Mouse (Mus musculus): ENCODE measurements around the gene Pde11a.

GRCm38 (mm10) chr2:76264258-76264657 lies 74.3 kb downstream of the Pde11a start:
- no peak for TF ChIP-seq POLR2A (IDR thresholded peaks at IDR 0.05; ENCODE audit: insufficient read depth, low read depth, low read length)
- no peak for TF ChIP-seq CTCF (IDR thresholded peaks at IDR 0.05; ENCODE audit: insufficient read depth, low read depth, low read length)

All from olfactory bulb, adult 2 months (tissue).